Mouse (Mus musculus): ENCODE measurements around the gene Tmem63a. TPM values are rescaled to one million over a fixed set of nuclear protein-coding genes. Genes with fewer than 3 reads are reported as not detected.

Gene Tmem63a
- total and polyA plus RNA-seq, 3 experiments, result 0.89 to 3.0 (median 2.2) TPM

DNA sequence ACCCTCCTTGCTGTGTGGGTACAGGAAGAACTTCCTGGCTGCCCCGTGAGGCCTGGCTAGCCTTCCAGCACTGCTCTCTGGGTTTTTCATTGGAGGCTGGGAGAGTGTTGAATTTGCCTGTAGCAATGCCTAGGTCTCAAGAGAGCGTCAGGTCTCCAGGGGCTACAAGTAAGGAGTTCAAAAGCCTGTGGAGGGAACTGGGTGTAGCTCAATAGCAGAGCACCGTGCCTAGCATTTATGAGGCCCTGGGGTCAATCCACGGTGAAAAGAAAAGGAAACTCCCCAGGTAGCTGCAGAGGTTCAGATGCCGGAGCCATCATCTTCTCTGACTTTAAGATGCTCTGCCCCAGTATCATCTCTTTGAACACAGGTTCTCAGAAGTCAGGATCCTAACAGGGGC lies 69.5 kb downstream of the Tmem63a start:
- dilution Hi-C loops (cut with MboI; ENCODE audit: extremely low pct_ligation_motif_present, extremely low pct_unique_long_range_greater_than_20kb, low sequenced_read_pairs) (no loop called here), in situ Hi-C loops (cut with MboI; ENCODE audit: low pct_ligation_motif_present, low pct_unique_long_range_greater_than_20kb, low sequenced_read_pairs) (loop anchor here (25.0 kb wide), 1 partner anchor 526 kb away; no protein-coding TSS in a partner anchor)
- no peak overlapping the region for H3K4me3 ChIP-seq (replicated peaks in 1 of 3; ENCODE audit: low read depth in 2 of 3, low read length in 2 of 3, poor library complexity in 1 of 3)

DNA sequence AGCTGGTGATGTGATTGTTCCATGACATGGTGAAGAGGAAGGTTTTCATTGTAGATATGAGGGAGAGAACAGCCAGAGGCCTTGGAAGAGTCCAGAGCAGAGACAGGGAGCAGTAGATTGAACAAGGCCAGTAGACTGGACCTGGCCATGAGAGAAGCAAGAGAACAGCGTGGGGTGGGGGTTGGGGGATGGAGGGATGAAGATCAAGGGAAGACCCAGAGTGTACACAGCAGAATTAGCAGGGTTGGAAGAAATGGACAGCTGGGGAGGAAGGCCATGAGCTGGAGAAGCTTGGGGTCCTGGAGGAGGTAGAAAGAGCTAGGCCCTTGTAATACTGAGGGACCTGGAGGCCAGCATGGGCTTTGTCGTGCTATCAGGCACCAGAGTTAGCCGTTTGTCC lies 70.3 kb downstream of the Tmem63a start:
- H3K27ac ChIP-seq (ENCODE audit: insufficient read depth, low read depth), result no peak overlapping the region
- H3K79me2 ChIP-seq (replicated peaks; ENCODE audit: control insufficient read depth, extremely low read depth, insufficient read depth, poor library complexity, severe bottlenecking), result no peaks in the 10 kb centered on the region
- H3K27me3 ChIP-seq (replicated peaks), result no peaks in the 10 kb centered on the region
- peaks cover 14 to 30% of the 10 kb centered on the region in 2 experiments for H3K4me1 ChIP-seq (ENCODE audit: control insufficient read depth in 1 of 2, insufficient read depth in 2 of 2)
- in situ Hi-C loops (cut with MboI; ENCODE audit: low pct_ligation_motif_present, low pct_unique_long_range_greater_than_20kb, low sequenced_read_pairs), result loop anchor here (25.0 kb wide), 1 partner anchor 525 kb away; no protein-coding TSS in a partner anchor
- DNase-seq (ENCODE audit: extremely low read depth), result no peak
- H3K4me2 ChIP-seq (ENCODE audit: insufficient read depth, low read depth, poor library complexity, severe bottlenecking), result no peak overlapping the region
- peaks cover 0 to 7% of the 10 kb centered on the region in 2 experiments for H3K36me3 ChIP-seq (replicated peaks in 1 of 2; ENCODE audit: control insufficient read depth in 1 of 2, insufficient read depth in 1 of 2, low read length in 1 of 2)
- no peak overlapping the region for H3K4me3 ChIP-seq (replicated peaks in 1 of 3; ENCODE audit: low read depth in 2 of 3, low read length in 2 of 3, poor library complexity in 1 of 3)
- TF ChIP-seq GABPA (IDR thresholded peaks at IDR 0.05; ENCODE audit: insufficient replicate concordance, low read depth, low read length) (no peak), UBTF (IDR thresholded peaks at IDR 0.05; ENCODE audit: low read depth, low read length) (no peak), TCF12 (IDR thresholded peaks at IDR 0.05; ENCODE audit: low read depth, low read length) (no peak), ZC3H11A (IDR thresholded peaks at IDR 0.05; ENCODE audit: low read depth, low read length) (no peak), ETS1 (conservative IDR thresholded peaks at IDR 0.05; ENCODE audit: low read depth, low read length) (no peak), MEF2A (IDR thresholded peaks at IDR 0.05; ENCODE audit: borderline replicate concordance, low read depth, low read length) (no peak), JUND (conservative IDR thresholded peaks at IDR 0.05; ENCODE audit: low read depth, low read length) (no peak), CTCF (conservative IDR thresholded peaks at IDR 0.05 in 1 of 2, IDR thresholded peaks at IDR 0.05 in 1 of 2; ENCODE audit: low read depth in 2 of 2, low read length in 2 of 2) (no peak), POLR2A (IDR thresholded peaks at IDR 0.05; ENCODE audit: low read depth, low read length) (no peak), MXI1 (IDR thresholded peaks at IDR 0.05; ENCODE audit: low read depth, low read length) (no peak), RCOR1 (conservative IDR thresholded peaks at IDR 0.05; ENCODE audit: low read depth, low read length) (no peak), EP300 (IDR thresholded peaks at IDR 0.05; ENCODE audit: low read length) (no peak), TBP (conservative IDR thresholded peaks at IDR 0.05; ENCODE audit: low read depth, low read length) (no peak), HCFC1 (IDR thresholded peaks at IDR 0.05; ENCODE audit: low read depth, low read length) (no peak), CHD2 (IDR thresholded peaks at IDR 0.05; ENCODE audit: low read length) (no peak), MAZ (IDR thresholded peaks at IDR 0.05; ENCODE audit: low read depth, low read length) (no peak), SIN3A (IDR thresholded peaks at IDR 0.05; ENCODE audit: low read length) (no peak), BHLHE40 (IDR thresholded peaks at IDR 0.05; ENCODE audit: low read depth, low read length) (no peak)
- dilution Hi-C loops (cut with MboI; ENCODE audit: extremely low pct_ligation_motif_present, extremely low pct_unique_long_range_greater_than_20kb, low sequenced_read_pairs), result no loop called here
- no peak overlapping the region for H3K9ac ChIP-seq (ENCODE audit: insufficient read depth, low read depth)
- H3K9me3 ChIP-seq (replicated peaks; ENCODE audit: low read length), result no peaks in the 10 kb centered on the region

More for the DNA sequence above, 69.5 kb downstream of the Tmem63a start:
- TF ChIP-seq POLR2A (IDR thresholded peaks at IDR 0.05; ENCODE audit: low read depth, low read length) (no peak), ZMIZ1 (IDR thresholded peaks at IDR 0.05; ENCODE audit: low read depth, low read length) (no peak), CHD2 (IDR thresholded peaks at IDR 0.05; ENCODE audit: low read length) (no peak), EP300 (IDR thresholded peaks at IDR 0.05; ENCODE audit: low read length) (no peak), UBTF (IDR thresholded peaks at IDR 0.05; ENCODE audit: low read depth, low read length) (no peak), USF1 (IDR thresholded peaks at IDR 0.05; ENCODE audit: low read depth, low read length) (no peak), MEF2A (IDR thresholded peaks at IDR 0.05; ENCODE audit: borderline replicate concordance, low read depth, low read length) (no peak), JUND (conservative IDR thresholded peaks at IDR 0.05; ENCODE audit: low read depth, low read length) (no peak), KAT2A (IDR thresholded peaks at IDR 0.05; ENCODE audit: insufficient replicate concordance, low read length) (no peak), IRF4 (IDR thresholded peaks at IDR 0.05; ENCODE audit: low read depth, low read length) (no peak), USF2 (conservative IDR thresholded peaks at IDR 0.05; ENCODE audit: low read depth, low read length) (no peak), ZKSCAN1 (IDR thresholded peaks at IDR 0.05; ENCODE audit: borderline replicate concordance, low read depth, low read length) (no peak), RCOR1 (conservative IDR thresholded peaks at IDR 0.05; ENCODE audit: low read depth, low read length) (no peak), MAZ (IDR thresholded peaks at IDR 0.05; ENCODE audit: low read depth, low read length) (no peak), ZNF384 (IDR thresholded peaks at IDR 0.05; ENCODE audit: low read depth, low read length) (no peak), SIN3A (IDR thresholded peaks at IDR 0.05; ENCODE audit: low read length) (no peak)
- Histone ChIP-seq H3K79me2 (replicated peaks; ENCODE audit: control insufficient read depth, extremely low read depth, insufficient read depth, poor library complexity, severe bottlenecking) (no peaks in the 10 kb centered on the region), H3K9ac (ENCODE audit: insufficient read depth, low read depth) (no peak overlapping the region), H3K4me2 (ENCODE audit: insufficient read depth, low read depth, poor library complexity, severe bottlenecking) (no peak overlapping the region), H3K27me3 (replicated peaks) (no peaks in the 10 kb centered on the region), H3K4me1 (ENCODE audit: control insufficient read depth in 1 of 2, insufficient read depth in 2 of 2) (peaks cover 14 to 30% of the 10 kb centered on the region in 2 experiments), H3K27ac (ENCODE audit: insufficient read depth, low read depth) (no peak overlapping the region), H3K9me3 (replicated peaks; ENCODE audit: low read length) (no peaks in the 10 kb centered on the region), H3K36me3 (replicated peaks in 1 of 2; ENCODE audit: control insufficient read depth in 1 of 2, insufficient read depth in 1 of 2, low read length in 1 of 2) (peaks cover 0 to 9% of the 10 kb centered on the region in 2 experiments)
- no peak for DNase-seq (ENCODE audit: extremely low read depth)
